Mouse (Mus musculus): ENCODE results near the gene Agtrap. TPM values are rescaled to one million over a fixed set of nuclear protein-coding genes. Genes with fewer than 3 reads are reported as not detected.
A peak's percentile ranks its signal among the peaks of the same experiment; 100 is the strongest.
"Not testable (repeated sequence)": the region's sequence is repeated elsewhere in the genome, so short reads cannot be mapped to it uniquely, and the experiment has no call there.

The Agtrap gene
- polyA plus RNA-seq, 1 experiment from 2014 or later: 6.9 TPM

DNA sequence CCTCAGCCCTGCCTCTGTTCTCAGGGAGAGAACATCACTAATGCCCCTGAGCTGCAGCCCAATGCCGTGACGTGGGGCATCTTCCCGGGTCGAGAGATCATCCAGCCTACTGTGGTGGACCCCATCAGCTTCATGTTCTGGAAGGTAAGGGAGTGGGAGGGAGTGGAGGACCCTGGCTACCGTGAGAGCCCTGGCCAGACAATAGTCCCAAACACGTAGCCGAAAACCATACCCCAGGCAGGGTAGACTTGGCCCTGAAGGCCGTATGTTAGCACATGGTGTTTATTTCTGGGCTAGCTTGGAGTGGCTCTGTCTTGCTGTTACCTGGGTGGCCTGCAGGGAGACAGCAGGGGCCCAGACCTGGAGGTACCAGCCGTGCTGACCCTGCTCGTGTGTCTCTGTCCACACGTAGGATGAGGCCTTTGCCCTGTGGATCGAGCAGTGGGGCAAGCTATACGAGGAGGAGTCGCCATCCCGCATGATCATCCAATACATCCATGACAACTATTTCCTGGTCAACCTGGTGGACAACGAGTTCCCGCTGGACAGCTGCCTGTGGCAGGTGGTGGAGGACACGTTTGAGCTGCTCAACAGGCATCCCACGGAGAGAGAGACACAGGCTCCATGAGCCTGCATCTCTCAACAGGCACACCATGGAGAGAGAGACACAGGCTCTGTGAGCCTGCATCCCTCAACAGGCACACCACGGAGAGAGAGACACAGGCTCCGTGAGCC, 32.7 kb downstream of the Agtrap start:
- no peak overlapping the region for H3K9ac ChIP-seq
- H3K4me2 ChIP-seq: no peak overlapping the region
- no peaks in the 10 kb centered on the region for H3K9me3 ChIP-seq (replicated peaks)
- WGBS: 91% methylated on average over 21 of the region's 21 CpGs
- H3K27me3 ChIP-seq: no peaks in the 10 kb centered on the region
- no peak for ATAC-seq
- no peak overlapping the region for H3K27ac ChIP-seq
- H3K36me3 ChIP-seq (ENCODE audit: poor library complexity, severe bottlenecking): peaks cover 91% of the 10 kb centered on the region
- no peaks in the 10 kb centered on the region for H3K4me1 ChIP-seq
- no peak overlapping the region for H3K4me3 ChIP-seq

DNA sequence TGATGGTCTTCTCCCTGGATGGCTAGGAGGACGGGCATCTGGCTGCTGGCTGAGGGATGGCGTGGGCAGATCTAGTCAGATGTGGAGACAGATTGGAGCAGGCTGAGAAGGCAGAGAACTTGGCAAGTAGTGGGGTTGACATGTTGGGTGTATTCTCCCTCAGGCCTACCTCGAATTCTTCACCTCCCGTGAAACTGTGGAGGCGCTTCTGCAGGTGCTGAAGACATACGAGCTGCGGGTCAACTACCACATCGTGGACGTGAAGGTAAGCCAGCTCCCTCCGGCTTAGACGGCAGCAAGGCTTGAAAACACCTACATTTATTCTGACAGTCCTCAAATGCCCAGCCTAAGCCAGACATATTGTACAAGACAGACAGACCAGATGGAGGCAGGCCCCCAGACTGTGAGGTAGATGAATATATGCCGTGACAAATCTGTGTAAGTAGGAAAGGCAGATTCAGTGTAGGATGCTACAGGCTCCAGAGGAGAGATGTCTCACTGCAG, 34.4 kb downstream of the Agtrap start:
- ATAC-seq: no peak; the same call in 1 of the 2 replicates
- peaks cover 100% of the 10 kb centered on the region for H3K36me3 ChIP-seq (ENCODE audit: poor library complexity, severe bottlenecking)
- peak overlapping the region; percentile 51 for H3K27ac ChIP-seq

DNA sequence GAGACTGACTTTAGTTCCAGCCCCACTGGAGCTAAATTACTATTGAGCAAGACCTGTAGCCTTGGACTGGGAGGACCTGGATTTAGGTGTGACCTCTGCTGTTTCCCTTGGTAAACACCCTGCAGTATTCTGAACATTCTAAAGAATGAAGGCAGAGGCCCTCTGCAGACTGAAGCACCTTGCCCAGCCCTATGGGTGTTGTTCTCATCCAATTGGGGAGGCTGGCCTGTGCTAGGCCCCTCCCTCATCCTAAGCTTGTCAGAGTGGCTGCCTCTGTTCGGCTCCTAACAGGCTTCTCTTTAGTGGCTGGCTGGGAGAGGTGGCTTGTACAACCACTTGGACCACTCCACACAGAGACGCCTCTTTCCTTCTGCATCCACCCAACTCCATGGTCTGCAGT, 34.9 kb downstream of the Agtrap start:
- Histone ChIP-seq H3K9me3 (replicated peaks) (no peaks in the 10 kb centered on the region), H3K4me3 (no peak overlapping the region), H3K36me3 (ENCODE audit: poor library complexity, severe bottlenecking) (peaks cover 100% of the 10 kb centered on the region), H3K27ac (no peak overlapping the region), H3K9ac (no peak overlapping the region), H3K4me1 (no peaks in the 10 kb centered on the region), H3K4me2 (no peak overlapping the region), H3K27me3 (no peaks in the 10 kb centered on the region)
- no peak for ATAC-seq
- 57% methylated on average over 2 of the region's 2 CpGs for WGBS

More for the DNA sequence above, 34.4 kb downstream of the Agtrap start:
- H3K27me3 ChIP-seq: no peaks in the 10 kb centered on the region
- no peak overlapping the region for H3K4me3 ChIP-seq
- WGBS: 91% methylated on average over 12 of the region's 12 CpGs
- no peak overlapping the region for H3K9ac ChIP-seq
- H3K4me1 ChIP-seq: no peaks in the 10 kb centered on the region
- H3K4me2 ChIP-seq: no peak overlapping the region
- H3K9me3 ChIP-seq (replicated peaks): no peaks in the 10 kb centered on the region

DNA sequence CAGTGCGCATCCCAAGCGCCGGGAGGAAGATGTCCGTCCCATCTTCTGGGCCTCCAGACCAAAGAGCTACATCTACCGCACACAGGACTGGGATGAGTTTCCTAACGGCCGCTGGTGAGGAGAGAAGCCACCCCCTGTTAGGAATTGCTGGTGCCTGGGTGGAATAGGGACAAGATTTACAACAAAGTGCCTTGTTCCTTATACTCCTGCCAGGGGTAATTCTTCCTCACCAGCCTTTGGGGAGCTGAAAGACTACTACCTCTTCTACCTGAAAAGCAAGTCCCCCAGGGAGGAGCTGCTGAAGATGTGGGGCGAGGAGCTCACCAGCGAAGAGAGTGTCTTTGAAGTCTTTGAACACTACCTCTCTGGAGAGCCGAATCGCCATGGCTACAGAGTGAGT, 35.9 kb downstream of the Agtrap start:
- no peak for ATAC-seq
- H3K27me3 ChIP-seq: no peaks in the 10 kb centered on the region
- H3K36me3 ChIP-seq (ENCODE audit: poor library complexity, severe bottlenecking): peaks cover 94% of the 10 kb centered on the region
- H3K4me1 ChIP-seq: no peaks in the 10 kb centered on the region
- H3K4me3 ChIP-seq: no peak overlapping the region
- no peak overlapping the region for H3K9ac ChIP-seq
- no peak overlapping the region for H3K27ac ChIP-seq
- H3K4me2 ChIP-seq: no peak overlapping the region
- 87% methylated on average over 11 of the region's 11 CpGs for WGBS
- no peaks in the 10 kb centered on the region for H3K9me3 ChIP-seq (replicated peaks)

DNA sequence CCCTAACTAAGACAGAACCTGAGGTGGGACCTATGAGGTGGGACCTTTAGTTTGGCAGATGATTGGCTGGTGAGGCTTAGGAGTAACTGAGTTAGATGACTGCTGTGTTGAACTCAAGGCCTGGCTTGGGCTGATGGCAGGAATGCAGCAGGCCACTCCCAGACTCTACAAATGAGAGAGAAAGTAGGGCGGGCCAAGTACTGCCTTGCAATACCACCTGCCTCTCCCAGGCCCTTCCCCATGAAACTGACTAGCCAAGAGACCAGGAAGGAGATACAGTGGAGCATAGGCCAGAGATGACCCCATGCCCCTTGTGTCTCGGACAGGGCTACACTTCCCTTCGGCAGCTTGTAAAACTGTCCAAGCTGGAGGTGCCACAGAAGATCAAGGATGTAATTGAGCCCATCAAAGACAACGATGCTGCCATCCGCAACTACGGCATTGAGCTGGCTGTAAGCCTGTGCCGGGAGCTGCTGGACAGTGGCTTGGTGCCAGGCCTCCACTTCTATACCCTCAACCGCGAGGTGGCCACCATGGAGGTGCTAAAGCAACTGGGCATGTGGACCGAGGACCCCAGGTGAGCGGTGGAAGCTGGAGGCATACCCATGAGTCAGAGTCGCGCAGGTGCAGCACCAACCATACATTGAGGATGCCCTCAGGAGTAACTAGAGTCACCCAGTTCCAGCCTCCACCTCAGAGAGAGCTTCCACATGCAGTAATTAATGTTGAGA, 36.6 kb downstream of the Agtrap start:
- H3K9ac ChIP-seq: no peak overlapping the region
- no peaks in the 10 kb centered on the region for H3K4me1 ChIP-seq
- H3K4me3 ChIP-seq: no peak overlapping the region
- WGBS: 96% methylated on average over 13 of the region's 13 CpGs
- no peaks in the 10 kb centered on the region for H3K9me3 ChIP-seq (replicated peaks)
- no peak overlapping the region for H3K4me2 ChIP-seq
- no peak overlapping the region for H3K27ac ChIP-seq
- no peak for ATAC-seq
- H3K36me3 ChIP-seq (ENCODE audit: poor library complexity, severe bottlenecking): peaks cover 87% of the 10 kb centered on the region
- H3K27me3 ChIP-seq: no peaks in the 10 kb centered on the region

DNA sequence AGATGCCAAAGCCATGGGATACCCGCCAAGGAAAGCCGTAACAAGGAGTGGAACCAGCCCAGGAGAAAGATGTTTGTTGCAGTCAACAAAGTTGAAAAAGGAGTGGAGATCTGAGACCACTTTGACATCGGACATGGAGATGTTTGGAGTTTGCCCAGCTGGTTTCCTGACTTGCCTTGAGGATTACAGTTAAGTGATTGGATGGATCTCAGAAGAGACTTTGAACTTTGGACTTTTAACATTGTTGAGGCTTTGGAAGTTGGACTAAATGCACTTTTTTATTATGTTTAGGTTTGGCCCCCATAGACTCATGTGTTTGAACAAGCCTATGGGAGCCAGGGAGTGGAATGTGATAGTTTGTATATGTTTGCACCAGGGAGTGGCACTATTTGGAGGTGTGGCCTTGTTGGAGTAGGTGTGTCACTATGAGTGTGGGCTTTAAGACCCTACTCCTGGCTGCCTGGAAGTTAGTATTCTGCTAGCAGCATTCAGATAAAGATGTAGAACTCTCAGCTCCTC, 37.4 kb downstream of the Agtrap start:
- 95% methylated on average over 3 of the region's 3 CpGs for WGBS

DNA sequence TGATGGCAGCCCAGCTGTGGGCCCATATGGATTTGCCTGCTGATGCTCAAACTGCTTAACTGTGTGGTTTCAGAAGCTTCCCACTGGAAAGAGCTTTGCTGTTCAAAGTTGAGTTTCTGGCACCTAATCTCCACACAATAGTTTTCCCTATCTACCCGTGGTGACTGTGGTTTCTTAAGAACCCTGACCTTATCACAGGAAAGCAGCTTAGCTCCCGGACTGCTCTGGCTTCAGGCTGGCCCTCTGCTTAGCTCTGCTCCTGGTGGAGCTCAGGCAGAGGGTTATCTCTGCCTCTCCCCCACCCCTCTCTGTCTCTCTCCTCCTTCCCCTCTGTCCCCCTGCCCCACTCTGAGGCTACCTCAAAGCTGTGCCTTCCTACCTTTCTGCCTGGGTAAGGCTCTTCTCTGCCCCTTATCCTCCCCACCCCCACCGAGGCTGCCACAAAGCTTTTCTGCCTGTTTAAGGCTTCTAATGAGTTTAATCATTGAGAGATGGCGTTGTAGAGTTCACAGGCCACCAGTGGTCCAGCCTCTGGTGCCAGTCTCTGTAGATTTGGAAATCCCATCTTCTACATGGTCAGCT, 41.3 kb downstream of the Agtrap start:
- Histone ChIP-seq H3K27me3 (no peaks in the 10 kb centered on the region), H3K27ac (no peak overlapping the region), H3K4me2 (no peak overlapping the region), H3K4me3 (no peak overlapping the region), H3K36me3 (ENCODE audit: poor library complexity, severe bottlenecking) (peaks cover 70% of the 10 kb centered on the region), H3K9me3 (replicated peaks) (no peaks in the 10 kb centered on the region), H3K9ac (no peak overlapping the region), H3K4me1 (peaks cover 22% of the 10 kb centered on the region)
- no peak for ATAC-seq
- 40% methylated on average over 4 of the region's 4 CpGs for WGBS

More for the DNA sequence above, 37.4 kb downstream of the Agtrap start:
- H3K27ac ChIP-seq; H3K4me2 ChIP-seq; H3K27me3 ChIP-seq; H3K4me1 ChIP-seq; H3K9me3 ChIP-seq (replicated peaks); H3K9ac ChIP-seq; ATAC-seq; H3K4me3 ChIP-seq: not testable (repeated sequence)
- H3K36me3 ChIP-seq (ENCODE audit: poor library complexity, severe bottlenecking): peaks cover 83% of the 10 kb centered on the region

DNA sequence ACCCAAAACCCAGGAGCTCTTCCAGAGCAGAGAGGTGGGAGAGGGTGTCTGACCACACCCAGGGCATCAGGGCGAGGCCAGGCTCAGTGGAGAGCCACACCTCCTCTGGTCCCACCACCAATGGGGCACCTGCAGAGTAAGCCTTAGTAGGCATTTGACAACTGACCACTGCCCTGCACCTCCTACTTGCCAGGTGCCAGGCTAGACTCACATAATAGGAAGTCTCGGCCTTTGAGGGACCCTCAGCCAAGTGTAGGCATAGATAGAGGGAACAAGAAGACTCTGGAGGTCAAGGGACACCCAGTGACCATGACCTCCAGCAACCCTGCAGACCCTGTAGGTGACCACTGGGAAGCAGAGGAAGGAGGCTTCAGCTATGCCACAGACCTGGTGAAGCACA, 43.7 kb downstream of the Agtrap start:
- Histone ChIP-seq H3K27me3 (no peaks in the 10 kb centered on the region), H3K9me3 (replicated peaks) (no peaks in the 10 kb centered on the region), H3K4me2 (no peak overlapping the region), H3K4me3 (no peak overlapping the region), H3K4me1 (peaks cover 47% of the 10 kb centered on the region), H3K36me3 (ENCODE audit: poor library complexity, severe bottlenecking) (peaks cover 46% of the 10 kb centered on the region), H3K27ac (no peak overlapping the region), H3K9ac (no peak overlapping the region)
- 83% methylated on average over 2 of the region's 2 CpGs for WGBS
- ATAC-seq: no peak

DNA sequence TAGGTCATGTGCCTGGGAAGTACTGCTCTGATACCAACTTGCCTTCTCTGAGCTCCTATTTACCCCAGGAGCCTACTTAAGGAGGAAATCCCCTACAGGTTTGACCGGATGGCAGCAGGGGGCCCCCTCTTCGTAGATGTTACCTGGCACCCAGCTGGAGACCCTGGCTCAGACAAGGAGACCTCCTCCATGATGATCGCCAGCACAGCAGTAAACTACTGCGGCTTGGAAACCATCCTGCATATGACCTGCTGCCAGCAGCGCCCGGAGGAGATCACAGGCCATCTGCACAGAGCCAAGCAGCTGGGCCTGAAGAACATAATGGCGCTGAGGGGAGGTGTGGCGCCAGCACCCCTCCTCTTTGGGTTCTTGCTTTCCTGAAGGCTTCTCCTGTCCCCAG, 44.5 kb downstream of the Agtrap start:
- WGBS: 79% methylated on average over 6 of the region's 8 CpGs
- not testable (repeated sequence) for H3K4me2 ChIP-seq

DNA sequence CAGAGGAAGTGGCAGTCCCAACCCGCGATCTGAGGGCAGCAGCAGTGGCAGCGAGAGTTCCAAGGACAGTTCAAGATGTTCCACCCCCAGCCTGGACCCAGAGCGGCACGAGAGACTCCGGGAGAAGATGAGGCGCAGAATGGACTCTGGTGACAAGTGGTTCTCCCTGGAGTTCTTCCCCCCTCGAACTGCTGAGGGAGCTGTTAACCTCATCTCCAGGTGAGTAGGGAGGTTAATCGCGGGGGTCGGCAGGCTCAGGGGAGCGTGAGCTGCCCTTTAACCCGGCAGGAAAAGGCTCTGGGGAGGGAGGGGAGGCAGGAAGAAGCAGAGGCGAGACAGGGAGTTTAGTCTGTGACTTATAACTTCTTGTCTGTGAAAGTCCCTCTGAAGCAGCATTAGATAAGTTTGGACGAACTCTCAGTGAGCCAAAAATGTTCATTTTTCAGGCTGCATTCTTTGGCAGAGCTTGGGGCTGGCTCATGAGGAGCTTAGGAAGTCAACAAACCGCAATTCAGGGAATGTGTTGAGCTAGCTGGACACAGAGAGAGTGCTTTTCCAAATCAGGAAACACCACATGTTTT, 46.1 kb downstream of the Agtrap start:
- no peak for ATAC-seq
- Histone ChIP-seq H3K4me3 (peak overlapping the region; percentile 44), H3K9me3 (replicated peaks) (no peaks in the 10 kb centered on the region), H3K9ac (peak overlapping the region; percentile 69), H3K27me3 (no peaks in the 10 kb centered on the region), H3K4me2 (peak overlapping the region; percentile 92), H3K36me3 (ENCODE audit: poor library complexity, severe bottlenecking) (peaks cover 34% of the 10 kb centered on the region), H3K27ac (peak overlapping the region; percentile 78), H3K4me1 (peaks cover 56% of the 10 kb centered on the region)
- 3% methylated on average over 16 of the region's 16 CpGs for WGBS

More for the DNA sequence above, 44.5 kb downstream of the Agtrap start:
- ATAC-seq; H3K27ac ChIP-seq; H3K4me3 ChIP-seq; H3K9me3 ChIP-seq (replicated peaks); H3K27me3 ChIP-seq: not testable (repeated sequence)
- 0 out of 2 replicates have a peak overlapping the region, but pooled peaks have one; percentile 69 for H3K9ac ChIP-seq
- H3K4me1 ChIP-seq: peaks cover 47% of the 10 kb centered on the region
- H3K36me3 ChIP-seq (ENCODE audit: poor library complexity, severe bottlenecking): peaks cover 38% of the 10 kb centered on the region

DNA sequence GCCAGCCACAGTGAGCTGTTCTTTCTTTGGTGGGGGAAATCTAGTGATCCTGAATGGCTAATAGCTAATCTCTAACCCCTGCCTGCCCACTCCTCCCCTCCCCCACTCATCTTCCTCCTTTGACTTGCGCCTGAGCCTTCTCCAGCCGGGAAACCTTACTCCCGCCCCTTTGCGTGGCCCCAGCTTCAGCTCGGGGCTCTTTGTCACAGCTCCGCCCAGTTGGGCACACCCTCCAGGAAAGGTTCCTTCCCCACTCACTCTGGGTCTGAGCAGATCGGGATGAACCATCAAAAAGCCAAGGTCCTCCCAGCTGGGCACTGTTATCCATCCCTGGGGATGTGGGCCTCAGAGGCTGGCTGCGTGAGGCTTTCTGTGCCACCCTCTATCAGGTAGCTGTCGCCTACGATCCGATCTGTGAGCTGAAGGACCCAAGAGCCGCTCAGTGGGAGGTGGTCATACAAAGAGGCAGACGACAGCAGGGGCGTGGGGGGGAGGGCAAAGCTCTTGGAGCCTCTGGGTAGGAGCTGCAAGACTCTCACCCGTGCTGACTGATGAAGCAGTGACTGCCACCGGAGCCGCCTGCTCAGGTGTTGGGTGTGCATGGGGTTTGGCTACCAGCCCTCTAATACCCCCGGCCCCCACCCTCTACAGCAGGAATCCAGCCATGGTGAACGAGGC, 46.8 kb downstream of the Agtrap start:
- peak; percentile 15; the same call in 1 of the 2 replicates for ATAC-seq
- peak overlapping the region; percentile 69 for H3K9ac ChIP-seq
- H3K9me3 ChIP-seq (replicated peaks): no peaks in the 10 kb centered on the region
- H3K36me3 ChIP-seq (ENCODE audit: poor library complexity, severe bottlenecking): peaks cover 40% of the 10 kb centered on the region
- H3K4me3 ChIP-seq: peak overlapping the region; percentile 44
- peak overlapping the region; percentile 92 for H3K4me2 ChIP-seq
- H3K4me1 ChIP-seq: peaks cover 56% of the 10 kb centered on the region
- WGBS: under 1% methylated on average over 19 of the region's 19 CpGs
- peak overlapping the region; percentile 78 for H3K27ac ChIP-seq
- H3K27me3 ChIP-seq: no peaks in the 10 kb centered on the region

All from forebrain, embryonic 13.5 days (tissue).